Mouse (Mus musculus): ENCODE measurements around the gene Ptpro. TPM values are rescaled to one million over a fixed set of nuclear protein-coding genes. Genes with fewer than 3 reads are reported as not detected.

Ptpro gene
- polyA plus RNA-seq, 1 experiment: not detected

- no peak overlapping the region; the same call in 1 of the 2 replicates for H3K27ac ChIP-seq (ENCODE audit: insufficient read depth, low read depth, low read length)
- TF ChIP-seq POLR2A (IDR thresholded peaks at IDR 0.05; ENCODE audit: insufficient read depth, low read depth, low read length) (no peak), CTCF (IDR thresholded peaks at IDR 0.05; ENCODE audit: insufficient read depth, low read depth, low read length) (no peak)
- H3K4me1 ChIP-seq (ENCODE audit: control insufficient read depth, insufficient read depth, low read length): peaks cover 7% of the 10 kb centered on the region
- 42% methylated on average over 5 of the region's 5 CpGs for WGBS
- H3K4me3 ChIP-seq (ENCODE audit: insufficient read depth, low read depth, low read length): no peak overlapping the region
Observed at GRCm38 (mm10) chr6:137343688-137344441, 91.7 kb downstream of the Ptpro start.

- Histone ChIP-seq H3K4me1 (ENCODE audit: control insufficient read depth, insufficient read depth, low read length) (peaks cover 24% of the 10 kb centered on the region), H3K4me3 (ENCODE audit: insufficient read depth, low read depth, low read length) (no peak overlapping the region), H3K27ac (ENCODE audit: insufficient read depth, low read depth, low read length) (no peak overlapping the region)
- 44% methylated on average over 7 of the region's 7 CpGs for WGBS
- no peak for TF ChIP-seq CTCF (IDR thresholded peaks at IDR 0.05; ENCODE audit: insufficient read depth, low read depth, low read length)
- TF ChIP-seq POLR2A (IDR thresholded peaks at IDR 0.05; ENCODE audit: insufficient read depth, low read depth, low read length): no peak
Observed at GRCm38 (mm10) chr6:137360166-137360565, 108.0 kb downstream of the Ptpro start.

GRCm38 (mm10) chr6:137362216-137362615, 110.1 kb downstream of the Ptpro start:
- Histone ChIP-seq H3K4me3 (ENCODE audit: insufficient read depth, low read depth, low read length) (no peak overlapping the region), H3K27ac (ENCODE audit: insufficient read depth, low read depth, low read length) (no peak overlapping the region), H3K4me1 (ENCODE audit: control insufficient read depth, insufficient read depth, low read length) (peaks cover 28% of the 10 kb centered on the region)
- no peak for TF ChIP-seq POLR2A (IDR thresholded peaks at IDR 0.05; ENCODE audit: insufficient read depth, low read depth, low read length)
- WGBS: 53% methylated on average over 8 of the region's 8 CpGs

- peaks cover 20% of the 10 kb centered on the region for H3K4me1 ChIP-seq (ENCODE audit: control insufficient read depth, insufficient read depth, low read length)
- TF ChIP-seq POLR2A (IDR thresholded peaks at IDR 0.05; ENCODE audit: insufficient read depth, low read depth, low read length) (no peak), CTCF (IDR thresholded peaks at IDR 0.05; ENCODE audit: insufficient read depth, low read depth, low read length) (no peak)
- no peak overlapping the region; the same call in 1 of the 2 replicates for H3K4me3 ChIP-seq (ENCODE audit: insufficient read depth, low read depth, low read length)
- H3K27ac ChIP-seq (ENCODE audit: insufficient read depth, low read depth, low read length): peak overlapping the region; percentile 86
- whole genome bisulfite sequencing: 12% methylated on average over 5 of the region's 5 CpGs
Observed at GRCm38 (mm10) chr6:137364681-137365080, 112.6 kb downstream of the Ptpro start.

- 54% methylated on average over 2 of the region's 2 CpGs for WGBS
- Histone ChIP-seq H3K4me1 (ENCODE audit: control insufficient read depth, insufficient read depth, low read length) (peaks cover 16% of the 10 kb centered on the region), H3K4me3 (ENCODE audit: insufficient read depth, low read depth, low read length) (no peak overlapping the region), H3K27ac (ENCODE audit: insufficient read depth, low read depth, low read length) (peak overlapping the region; percentile 16; the same call in 1 of the 2 replicates)
- TF ChIP-seq POLR2A (IDR thresholded peaks at IDR 0.05; ENCODE audit: insufficient read depth, low read depth, low read length) (no peak), CTCF (IDR thresholded peaks at IDR 0.05; ENCODE audit: insufficient read depth, low read depth, low read length) (no peak)
Observed at GRCm38 (mm10) chr6:137365637-137366036, 113.5 kb downstream of the Ptpro start.

- no peak overlapping the region for H3K27ac ChIP-seq (ENCODE audit: insufficient read depth, low read depth, low read length)
- TF ChIP-seq CTCF (IDR thresholded peaks at IDR 0.05; ENCODE audit: insufficient read depth, low read depth, low read length): no peak
- no peak for TF ChIP-seq POLR2A (IDR thresholded peaks at IDR 0.05; ENCODE audit: insufficient read depth, low read depth, low read length)
- WGBS: 75% methylated on average over 8 of the region's 8 CpGs
- no peak overlapping the region for H3K4me3 ChIP-seq (ENCODE audit: insufficient read depth, low read depth, low read length)
- peaks cover 4% of the 10 kb centered on the region for H3K4me1 ChIP-seq (ENCODE audit: control insufficient read depth, insufficient read depth, low read length)
Observed at GRCm38 (mm10) chr6:137370745-137371144, 118.6 kb downstream of the Ptpro start.

- Histone ChIP-seq H3K27ac (ENCODE audit: insufficient read depth, low read depth, low read length) (no peak overlapping the region), H3K4me3 (ENCODE audit: insufficient read depth, low read depth, low read length) (no peak overlapping the region), H3K4me1 (ENCODE audit: control insufficient read depth, insufficient read depth, low read length) (0 out of 2 replicates have a peak, but pooled peaks cover 2% of the 10 kb centered on the region)
- no peak for TF ChIP-seq CTCF (IDR thresholded peaks at IDR 0.05; ENCODE audit: insufficient read depth, low read depth, low read length)
- no peak for TF ChIP-seq POLR2A (IDR thresholded peaks at IDR 0.05; ENCODE audit: insufficient read depth, low read depth, low read length)
- 75% methylated on average over 6 of the region's 6 CpGs for WGBS
Observed at GRCm38 (mm10) chr6:137371455-137371854, 119.3 kb downstream of the Ptpro start.

GRCm38 (mm10) chr6:137373920-137374319, 121.8 kb downstream of the Ptpro start:
- Histone ChIP-seq H3K4me1 (ENCODE audit: control insufficient read depth, insufficient read depth, low read length) (0 out of 2 replicates have a peak, but pooled peaks cover 2% of the 10 kb centered on the region), H3K4me3 (ENCODE audit: insufficient read depth, low read depth, low read length) (no peak overlapping the region), H3K27ac (ENCODE audit: insufficient read depth, low read depth, low read length) (no peak overlapping the region)
- 88% methylated on average over 6 of the region's 6 CpGs for WGBS
- TF ChIP-seq CTCF (IDR thresholded peaks at IDR 0.05; ENCODE audit: insufficient read depth, low read depth, low read length) (no peak), POLR2A (IDR thresholded peaks at IDR 0.05; ENCODE audit: insufficient read depth, low read depth, low read length) (no peak)

GRCm38 (mm10) chr6:137382546-137382945, 130.4 kb downstream of the Ptpro start:
- Histone ChIP-seq H3K4me1 (ENCODE audit: control insufficient read depth, insufficient read depth, low read length) (peaks cover 6% of the 10 kb centered on the region; the same call in 1 of the 2 replicates), H3K4me3 (ENCODE audit: insufficient read depth, low read depth, low read length) (no peak overlapping the region), H3K27ac (ENCODE audit: insufficient read depth, low read depth, low read length) (no peak overlapping the region)
- TF ChIP-seq CTCF (IDR thresholded peaks at IDR 0.05; ENCODE audit: insufficient read depth, low read depth, low read length) (no peak), POLR2A (IDR thresholded peaks at IDR 0.05; ENCODE audit: insufficient read depth, low read depth, low read length) (no peak)
- 63% methylated on average over 9 of the region's 9 CpGs for WGBS
